Mouse (Mus musculus): ENCODE measurements around the gene Lhfpl3.

Lhfpl3 gene

DNA sequence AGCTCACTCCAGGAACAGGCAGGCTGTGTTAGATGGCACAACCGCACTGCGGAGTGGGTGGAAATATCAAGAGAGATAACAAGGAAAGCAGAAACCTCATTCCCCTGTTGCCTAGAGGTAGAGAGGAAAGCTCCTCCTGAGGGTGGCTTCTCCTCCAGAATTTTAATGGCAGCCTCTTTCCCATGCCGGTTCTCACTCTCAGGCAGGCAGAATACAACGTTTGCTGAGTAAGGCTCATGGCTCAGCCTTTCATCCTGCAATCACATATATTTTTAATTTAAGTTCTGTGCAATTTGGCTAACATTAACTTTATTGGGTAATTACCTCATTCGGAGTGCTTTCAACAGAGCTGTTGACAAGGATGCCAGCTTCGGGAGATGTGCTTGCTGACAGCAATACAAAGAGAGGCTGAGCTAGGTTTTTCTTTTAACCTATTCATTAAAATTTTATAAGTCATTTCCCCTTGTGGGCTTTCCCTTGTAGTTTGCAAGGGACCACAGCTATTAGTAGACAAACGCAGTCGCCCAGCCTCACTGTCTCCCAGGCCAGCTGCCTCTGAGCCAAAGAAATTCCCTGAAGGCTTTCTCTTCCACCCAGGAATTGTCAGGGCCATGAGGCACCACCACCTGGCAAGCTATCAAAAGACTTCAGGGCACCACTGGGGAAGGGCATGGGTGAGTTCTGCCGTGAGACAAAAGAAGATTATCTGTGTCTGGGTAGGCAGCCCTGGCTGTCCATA is 394.5 kb downstream of the Lhfpl3 start:
- no peak for DNase-seq (ENCODE audit: low spot score in 2 of 2)

DNA sequence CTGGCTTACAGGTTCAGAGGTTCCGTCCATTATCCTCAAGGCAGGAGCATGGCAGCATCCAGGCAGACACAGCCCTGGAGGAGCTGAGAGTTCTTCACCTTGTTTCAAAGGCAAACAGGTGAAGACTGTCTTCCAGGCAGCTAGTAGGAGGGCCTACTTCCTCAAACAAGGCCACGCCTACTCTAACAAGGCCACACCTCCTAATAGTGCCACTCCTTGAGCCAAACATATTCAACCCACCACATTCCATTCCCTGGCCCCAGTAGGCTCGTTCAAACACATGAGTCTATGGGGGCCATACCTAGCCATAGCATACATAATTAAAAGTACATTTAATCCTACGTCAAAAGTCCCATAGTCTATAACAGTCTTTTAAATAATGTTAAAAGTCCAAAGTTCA is 407.4 kb downstream of the Lhfpl3 start:
- DNase-seq (ENCODE audit: low spot score in 2 of 2) = no peak

DNA sequence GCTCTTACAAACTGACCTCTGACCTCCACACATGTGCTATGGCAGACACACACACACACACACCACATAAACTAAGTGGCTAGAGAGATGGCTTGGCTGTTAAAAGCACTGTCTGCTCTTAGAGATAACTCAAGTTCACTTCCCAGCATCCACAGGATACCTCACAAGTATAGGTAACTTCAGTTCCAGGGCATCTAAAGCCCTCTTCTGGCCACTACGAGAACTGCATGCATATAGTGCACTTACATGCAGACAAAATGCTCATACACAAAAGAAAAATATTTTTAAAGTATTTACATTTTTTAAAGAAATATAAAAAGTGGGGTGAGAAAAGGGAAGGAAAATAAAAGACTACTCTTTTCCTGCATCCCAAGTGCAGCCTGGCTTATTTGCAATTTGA is 408.6 kb downstream of the Lhfpl3 start:
- no peak for DNase-seq (ENCODE audit: low spot score in 2 of 2)

DNA sequence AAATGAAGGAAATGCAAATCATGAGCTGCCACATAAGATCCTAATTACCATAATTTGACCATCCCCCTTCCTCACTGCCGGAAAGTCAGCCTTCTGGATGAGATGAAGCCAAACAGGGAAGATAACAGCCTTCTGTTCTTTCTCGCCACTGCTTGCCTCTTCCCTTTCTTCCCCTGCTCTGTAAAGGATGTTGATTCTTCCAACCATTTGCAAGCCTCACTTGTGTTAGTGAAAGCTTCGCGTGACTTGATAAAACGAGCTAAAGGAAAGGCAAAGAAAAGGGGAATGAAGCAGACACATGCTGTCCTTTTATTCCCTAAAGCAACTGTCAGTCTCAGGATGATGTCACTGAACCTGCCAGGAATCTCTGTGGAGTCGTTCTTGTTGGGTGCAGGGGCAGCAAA is 420.1 kb downstream of the Lhfpl3 start:
- DNase-seq (ENCODE audit: low spot score in 2 of 2) = no peak

DNA sequence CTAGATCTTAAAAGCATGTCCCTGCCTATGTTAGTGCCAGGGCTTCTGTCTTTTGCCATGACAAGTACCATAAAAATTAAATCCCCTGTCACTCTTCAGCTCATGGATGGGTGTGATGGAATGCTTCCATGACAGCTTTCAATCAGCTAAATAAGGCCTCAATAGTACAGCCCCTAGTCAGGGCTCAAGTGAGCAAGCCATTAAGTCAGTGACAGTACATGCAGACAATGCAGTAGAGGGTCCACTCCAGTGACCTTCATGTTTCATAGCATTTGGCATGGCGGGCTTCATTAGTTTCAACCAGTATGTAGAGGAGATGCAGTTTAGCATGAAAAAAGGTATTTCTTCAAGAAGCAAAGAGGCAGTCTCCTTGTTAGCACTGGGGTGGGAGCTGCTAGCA is 420.8 kb downstream of the Lhfpl3 start:
- no peak for DNase-seq (ENCODE audit: low spot score in 2 of 2)

DNA sequence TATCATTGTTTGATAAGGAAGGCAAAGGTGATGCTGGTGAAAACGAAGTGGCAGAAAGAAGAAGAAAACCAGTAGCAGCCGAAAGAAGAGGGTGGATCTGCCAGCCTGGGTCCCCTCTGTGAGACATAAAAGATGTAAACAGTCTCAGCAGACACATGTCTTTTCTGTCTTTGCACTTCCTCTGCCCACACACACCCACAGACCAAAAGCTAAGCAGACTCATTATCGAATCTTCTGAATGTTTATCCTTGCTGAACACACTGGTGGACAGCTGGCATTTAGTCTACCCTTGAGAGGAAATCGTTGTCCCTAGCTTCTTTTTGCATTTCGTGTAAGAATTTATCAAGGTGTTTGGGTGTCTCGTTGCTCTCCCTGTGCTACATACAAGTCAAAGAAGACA is 443.8 kb downstream of the Lhfpl3 start:
- no peak for DNase-seq (ENCODE audit: low spot score in 2 of 2)

DNA sequence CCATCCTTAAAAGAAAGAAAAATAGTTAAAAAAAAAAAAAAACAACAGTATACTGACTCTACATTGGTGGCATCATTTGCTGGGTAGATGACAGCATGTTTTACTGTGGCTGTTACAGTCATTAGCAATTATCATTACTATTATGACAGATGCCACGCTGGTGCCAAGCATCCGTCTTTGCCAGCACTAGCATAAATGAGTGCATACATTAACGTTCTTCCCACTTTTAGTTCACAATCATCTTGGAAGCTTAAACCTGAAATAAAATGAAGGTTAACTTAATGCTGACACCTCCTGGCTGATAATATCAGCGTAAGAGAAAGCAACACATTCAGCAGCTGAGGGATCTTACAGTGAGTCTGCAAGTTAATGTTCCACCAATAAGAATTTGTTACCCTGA is 451.0 kb downstream of the Lhfpl3 start:
- DNase-seq (ENCODE audit: low spot score in 2 of 2) = no peak

DNA sequence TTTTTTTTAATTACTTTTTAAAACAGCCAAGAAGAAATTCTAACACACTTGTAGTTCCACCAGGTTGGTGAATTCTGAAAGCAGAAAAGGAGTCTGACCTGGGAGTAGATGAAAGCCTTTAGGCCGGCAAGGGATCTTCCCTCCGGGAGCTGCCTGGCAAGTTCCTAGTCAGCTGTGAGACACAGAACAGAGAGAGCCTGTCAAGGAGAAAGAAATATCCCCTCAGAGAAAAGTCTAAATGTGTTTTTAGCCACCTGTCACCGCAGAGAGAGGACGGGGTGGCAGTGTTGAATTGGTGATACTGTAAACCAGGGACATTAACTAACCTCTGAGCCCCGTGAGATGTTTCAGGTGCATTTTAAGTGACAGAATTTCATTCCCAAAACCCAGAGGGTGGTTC is 467.2 kb downstream of the Lhfpl3 start:
- no peak for DNase-seq (ENCODE audit: low spot score in 2 of 2)

DNA sequence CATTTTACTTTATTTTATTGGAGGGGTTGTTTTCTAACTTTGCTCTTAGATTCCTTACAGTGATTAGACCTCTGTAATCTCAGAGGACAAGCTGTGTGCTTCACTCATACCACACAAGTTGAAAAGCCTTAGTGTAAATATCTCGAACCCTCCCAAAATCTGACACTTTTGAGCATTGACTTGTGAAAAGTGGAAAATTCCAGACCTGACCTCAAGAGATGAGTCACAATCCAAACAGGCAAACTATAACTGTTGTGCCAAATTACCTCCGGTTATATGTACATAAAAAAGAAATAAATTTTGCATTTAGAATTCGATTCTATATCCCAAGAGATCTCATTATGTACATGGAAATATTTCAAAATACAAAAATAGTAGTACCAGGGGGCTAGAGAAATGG is 468.8 kb downstream of the Lhfpl3 start:
- no peak for DNase-seq (ENCODE audit: low spot score in 2 of 2)

DNA sequence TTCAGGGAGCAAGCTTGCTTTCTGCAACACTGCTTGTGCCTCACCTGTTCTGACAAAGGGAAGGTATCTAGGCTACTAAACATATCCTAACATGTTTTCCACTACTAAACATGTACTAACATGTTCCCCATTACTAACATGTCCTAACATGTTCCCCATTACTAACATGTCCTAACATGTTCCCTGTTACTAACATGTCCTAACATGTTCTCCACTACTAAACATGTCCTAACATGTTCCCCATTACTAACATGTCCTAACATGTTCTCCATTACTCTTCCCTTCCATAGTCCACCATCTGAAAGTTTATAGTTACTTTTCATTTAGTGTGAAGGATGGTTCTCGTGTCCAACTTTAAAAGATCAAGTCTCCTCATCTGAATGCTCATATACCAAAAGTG is 473.8 kb downstream of the Lhfpl3 start:
- no peak for DNase-seq (ENCODE audit: low spot score in 2 of 2)

DNA sequence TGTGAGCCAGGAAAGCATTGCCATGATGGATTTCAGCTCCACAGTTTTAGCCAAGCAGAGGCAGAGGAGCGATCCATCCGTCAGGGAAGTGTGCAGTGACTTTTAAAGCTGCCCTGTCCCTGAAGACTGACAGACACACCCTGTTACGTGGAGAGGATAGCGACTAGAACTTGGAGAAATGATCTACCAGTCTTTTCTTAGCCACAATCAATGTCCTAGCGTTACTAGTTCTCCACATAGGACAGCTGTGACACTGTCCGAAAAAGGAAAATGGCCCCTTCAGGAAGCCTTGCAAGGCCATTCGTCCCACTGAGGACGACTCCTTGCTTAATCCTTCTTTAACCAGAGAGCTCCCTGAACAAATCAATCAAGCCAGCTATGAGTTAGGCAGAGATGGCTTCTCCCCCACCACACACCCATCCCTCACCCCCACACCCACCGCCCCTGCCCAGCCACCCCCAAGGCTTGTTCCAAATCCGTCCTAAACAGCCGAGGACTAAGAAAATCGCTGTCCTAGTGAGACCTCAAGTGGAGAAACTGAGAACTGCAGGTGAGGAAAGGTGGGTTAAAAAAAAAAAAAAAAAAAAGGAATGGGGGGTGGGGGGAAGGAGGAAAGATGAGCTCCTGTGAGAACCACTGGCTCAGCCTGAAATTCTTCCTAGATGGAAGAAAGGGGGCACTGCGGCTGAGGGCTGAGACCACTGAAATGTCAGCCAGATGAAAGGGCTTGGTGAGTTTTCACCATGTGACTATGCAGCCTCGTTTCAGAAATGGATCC is 479.1 kb downstream of the Lhfpl3 start:
- DNase-seq (ENCODE audit: low spot score in 2 of 2) = peak in 1 of 2 experiments; percentile 3

DNA sequence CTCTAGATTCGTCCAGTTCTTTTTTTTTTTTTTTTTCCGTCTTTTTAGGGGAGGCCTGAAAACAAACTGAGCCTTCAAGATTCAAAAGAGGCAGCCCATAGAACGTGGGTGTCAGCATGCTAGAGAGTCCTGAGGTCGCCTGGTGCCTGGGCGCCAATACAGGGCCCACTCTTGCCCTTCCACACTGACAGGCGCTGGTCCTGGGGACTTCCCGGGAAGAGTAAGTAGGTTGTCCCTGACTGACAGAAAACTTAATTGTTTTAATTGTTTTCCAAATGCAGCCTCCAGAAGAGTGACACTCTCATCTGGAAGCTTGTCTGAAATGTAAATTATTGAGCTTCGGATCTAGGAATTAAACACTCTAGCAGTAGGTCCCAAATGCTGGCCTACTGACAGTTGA is 479.8 kb downstream of the Lhfpl3 start:
- DNase-seq (ENCODE audit: low spot score in 2 of 2) = no peak

DNA sequence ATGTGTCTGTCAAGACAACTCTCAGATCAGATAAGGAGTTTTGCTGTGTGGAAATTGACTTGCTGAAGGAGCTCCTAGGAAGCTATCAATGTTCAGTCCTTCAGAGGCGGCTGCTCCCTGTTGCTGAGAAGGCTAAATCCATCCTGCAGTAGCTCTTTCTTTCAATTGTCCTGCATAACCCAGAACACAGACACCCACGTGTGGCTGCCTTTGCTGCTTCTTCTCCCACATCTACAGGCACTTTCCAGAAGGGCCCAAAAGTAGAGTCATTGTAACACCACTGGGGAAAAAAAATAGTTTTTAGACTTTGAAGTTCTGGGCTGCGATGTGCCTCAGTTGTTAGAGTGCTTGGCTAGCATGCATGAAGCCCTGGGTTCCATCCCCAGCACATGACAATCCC is 480.9 kb downstream of the Lhfpl3 start:
- DNase-seq (ENCODE audit: low spot score in 2 of 2) = no peak

DNA sequence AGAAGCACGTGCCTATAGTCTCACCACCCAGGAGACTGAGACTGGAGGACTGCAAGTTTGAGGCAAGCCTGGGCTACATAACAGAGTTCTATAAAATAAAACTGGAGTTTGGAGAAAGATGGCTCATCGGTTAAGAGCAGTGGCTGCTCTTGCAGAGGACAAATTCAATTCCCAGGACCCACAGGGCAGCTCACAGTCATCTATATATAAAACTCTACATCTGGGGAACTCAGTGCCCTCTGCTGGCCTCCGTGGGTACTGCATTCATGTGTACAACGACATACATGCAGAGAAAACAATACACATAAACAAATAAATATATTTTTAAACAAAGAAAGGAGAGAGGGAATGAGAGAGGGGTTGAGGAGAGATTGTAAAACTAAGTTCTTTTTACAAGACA is 501.1 kb downstream of the Lhfpl3 start:
- peak in 1 of 2 experiments; percentile 15 for DNase-seq (ENCODE audit: low spot score in 2 of 2)

DNA sequence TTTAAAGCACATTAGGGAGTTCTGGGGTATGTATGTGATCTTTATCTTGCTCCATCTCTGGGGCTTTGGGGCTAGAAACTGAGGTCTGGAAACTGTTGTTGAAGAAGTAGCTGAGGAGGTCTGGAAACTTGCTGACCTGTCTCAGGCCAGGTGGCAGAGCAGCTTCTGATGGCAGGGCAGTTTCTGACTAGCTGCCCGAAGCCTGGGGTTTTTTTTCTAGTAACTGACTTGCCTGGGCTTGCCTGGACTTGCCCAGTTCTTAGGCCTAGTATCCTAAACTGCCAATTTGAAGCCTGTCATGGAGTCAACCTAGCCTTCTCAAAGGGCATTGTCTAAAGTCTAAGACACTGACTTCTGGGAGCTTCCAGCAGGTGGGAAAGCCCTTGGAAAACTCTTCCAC is 501.9 kb downstream of the Lhfpl3 start:
- DNase-seq (ENCODE audit: low spot score in 2 of 2) = no peak

DNA sequence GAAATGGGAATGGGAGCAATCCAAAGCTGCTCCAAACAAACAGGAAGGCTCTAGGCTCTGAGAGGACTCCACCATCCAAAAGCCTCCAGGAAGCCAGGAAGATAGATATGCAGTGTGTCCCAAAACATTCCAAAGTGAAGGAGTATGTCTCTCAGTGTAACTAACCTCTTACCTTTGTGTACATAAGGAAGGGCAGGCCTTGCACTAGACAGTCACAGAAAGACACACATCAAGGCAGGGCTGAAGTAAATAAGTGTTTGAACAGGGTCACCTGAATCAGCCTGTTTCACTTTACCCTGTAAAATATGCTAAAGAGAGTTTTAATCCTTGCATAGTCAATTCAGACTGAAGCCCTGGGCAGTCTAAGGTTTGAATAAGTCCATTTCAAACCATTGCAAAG is 502.4 kb downstream of the Lhfpl3 start:
- no peak for DNase-seq (ENCODE audit: low spot score in 2 of 2)

DNA sequence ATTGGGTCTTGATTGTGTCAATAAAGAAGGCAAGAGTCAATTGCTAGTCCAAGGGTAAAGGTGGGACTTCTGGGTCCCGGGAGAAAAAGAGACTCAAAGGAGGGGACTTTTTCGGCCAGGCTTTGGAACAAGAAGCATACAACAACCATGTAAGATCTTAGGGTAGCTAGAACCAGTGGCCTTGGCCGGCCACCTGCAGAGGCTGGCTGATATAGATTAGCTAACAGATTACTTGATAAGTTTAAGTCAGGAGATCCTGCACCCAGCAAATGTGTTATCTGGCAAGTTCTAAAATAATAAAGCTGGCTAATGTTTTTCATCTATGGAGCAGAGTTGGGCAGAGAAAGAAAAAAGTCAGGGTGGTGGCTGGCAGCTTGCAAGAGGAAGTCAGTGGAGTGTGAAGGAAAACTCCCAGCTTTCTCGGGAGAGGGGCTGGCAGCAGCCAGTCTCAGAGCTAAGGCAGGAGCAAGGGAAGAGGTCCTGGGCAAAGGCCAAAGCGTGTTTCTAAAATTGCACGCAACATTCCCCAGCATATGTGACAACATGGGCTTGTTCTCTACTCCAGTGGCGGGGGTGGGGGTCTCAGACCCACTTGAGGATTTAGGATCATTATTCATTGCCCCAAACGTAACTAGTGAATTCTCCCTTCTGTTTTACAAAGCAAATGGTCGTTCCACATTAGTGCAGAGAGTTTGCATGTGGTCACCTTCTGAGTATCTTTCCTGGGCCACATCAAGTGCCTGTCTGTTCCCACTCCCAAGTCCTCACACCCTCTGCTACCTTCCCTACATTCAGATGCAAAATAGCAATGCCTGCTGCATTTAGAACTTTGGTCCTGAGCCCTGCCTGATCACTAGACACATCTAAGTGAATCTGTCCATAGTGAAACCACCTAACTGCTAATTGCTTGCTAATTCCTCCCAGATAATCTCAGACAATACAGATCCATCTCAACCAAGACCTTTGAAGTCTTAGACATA is 504.3 kb downstream of the Lhfpl3 start:
- DNase-seq (ENCODE audit: low spot score in 2 of 2) = no peak

DNA sequence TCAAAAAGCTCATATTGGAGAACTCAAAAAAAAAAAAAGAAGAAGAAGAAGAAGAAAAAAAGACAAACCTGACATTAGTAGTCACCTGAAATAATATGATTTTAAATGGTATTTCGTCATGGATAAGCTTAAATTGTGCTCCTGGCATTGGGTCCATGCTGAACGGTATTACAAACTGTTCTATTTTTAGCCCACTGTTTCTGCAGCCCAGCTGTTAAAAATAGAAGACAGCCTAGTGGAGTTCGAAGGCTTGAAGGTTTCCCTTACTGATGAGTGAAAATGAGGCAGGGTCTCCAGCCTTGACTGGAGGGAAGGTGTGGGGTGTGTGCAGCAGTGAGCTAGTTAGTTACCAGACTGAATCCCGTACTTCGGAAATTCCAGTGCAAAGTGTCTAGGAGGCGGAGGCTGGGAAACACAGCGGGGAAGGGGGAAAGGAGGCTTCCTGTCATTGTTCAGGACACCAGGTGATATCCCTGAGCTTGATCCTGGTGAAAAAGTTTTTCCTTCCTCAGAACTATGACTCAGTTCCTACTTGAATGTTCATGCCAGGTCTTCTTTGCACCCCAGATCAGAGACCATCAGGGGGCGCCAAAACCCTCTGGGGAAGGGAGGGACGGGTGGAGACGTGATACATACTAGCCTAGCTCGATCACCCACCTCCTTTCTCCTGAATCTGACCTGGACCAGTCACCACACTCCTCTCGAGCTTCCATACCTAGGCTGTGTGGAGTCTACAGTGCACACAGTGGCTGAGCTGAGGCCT is 505.8 kb downstream of the Lhfpl3 start:
- peak; percentile 28 to 55 for DNase-seq (ENCODE audit: low spot score in 2 of 2)

DNA sequence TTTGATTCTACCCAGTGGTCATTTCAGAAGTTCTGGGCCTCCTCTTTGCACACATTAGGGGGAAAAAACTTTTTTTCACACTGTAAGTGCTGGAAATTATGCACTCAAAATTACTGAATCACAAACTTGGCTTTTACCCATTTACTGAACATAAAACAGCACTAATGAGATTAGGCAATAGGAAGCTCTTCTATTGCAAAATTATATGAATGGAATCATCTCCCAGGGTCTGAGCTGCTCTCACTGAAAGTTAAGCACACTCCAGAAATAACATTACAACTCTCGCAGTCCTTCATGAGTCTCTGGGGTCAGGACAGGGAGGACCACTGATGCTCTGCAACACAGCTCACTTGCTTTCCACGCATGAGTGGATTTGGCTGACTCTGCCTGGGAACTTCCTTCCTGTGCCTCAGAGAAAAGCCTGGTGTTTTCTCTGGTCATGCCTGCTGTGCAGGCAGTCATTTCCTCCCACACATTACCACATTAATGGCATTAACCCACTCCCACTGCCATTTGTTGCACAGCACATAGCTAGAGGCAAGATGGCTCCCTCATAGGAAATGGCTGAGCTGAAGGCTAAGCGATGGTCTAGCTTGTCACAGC is 510.1 kb downstream of the Lhfpl3 start:
- no peak for DNase-seq (ENCODE audit: low spot score in 2 of 2)

DNA sequence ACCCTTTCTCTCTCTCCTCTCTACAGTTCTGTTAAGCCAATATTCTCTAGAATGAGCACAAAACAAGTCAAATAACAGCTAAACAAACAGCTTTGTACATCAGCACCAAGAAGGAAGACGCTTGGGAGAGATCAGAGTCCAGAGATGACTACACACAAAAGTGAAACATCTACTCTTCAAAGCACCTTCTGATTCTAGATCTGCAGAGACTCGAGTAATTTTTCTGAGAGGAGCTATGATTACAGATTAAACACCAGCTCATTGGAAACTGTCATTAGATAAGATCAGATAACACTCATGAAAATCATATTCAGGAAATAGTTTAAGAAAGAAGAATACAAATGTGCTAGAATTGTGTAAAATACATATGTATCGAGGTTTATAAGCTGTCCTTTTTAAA is 527.5 kb downstream of the Lhfpl3 start:
- DNase-seq (ENCODE audit: low spot score in 2 of 2) = no peak

DNA sequence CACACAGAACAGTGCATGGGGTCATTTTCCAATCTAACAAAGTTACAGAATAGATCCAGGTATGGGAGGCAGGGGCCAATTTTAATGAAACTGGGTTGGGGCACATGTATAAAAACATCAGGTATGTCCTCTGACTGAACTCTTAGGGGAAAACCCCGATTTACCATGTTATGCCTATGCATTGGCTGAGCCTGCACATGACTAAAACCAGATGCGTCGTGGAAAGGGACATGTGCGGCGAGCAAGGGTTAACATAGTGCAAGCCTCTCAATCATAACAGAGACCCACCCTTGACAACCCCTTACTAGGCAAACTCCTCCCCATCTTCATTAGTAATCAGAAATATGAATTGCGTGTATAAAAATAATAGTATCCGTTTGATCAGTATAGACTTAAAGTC is 533.5 kb downstream of the Lhfpl3 start:
- DNase-seq (ENCODE audit: low spot score in 2 of 2) = no peak
